Mouse (Mus musculus) forebrain, embryonic 15.5 days (tissue): ENCODE results near the gene 1110008L16Rik. TPM values are rescaled to one million over a fixed set of nuclear protein-coding genes. Genes with fewer than 3 reads are reported as not detected.
"Not testable (repeated sequence)": the region's sequence is repeated elsewhere in the genome, so short reads cannot be mapped to it uniquely, and the experiment has no call there.

ENCODE experiments used
- ATAC-seq: fragments of 200-750 bp; cut with Nextera tagmentation; replicated peaks from 2 replicates; pipeline ENCODE4 v1.8.0; 2017; ENCODE audit warnings: mild to moderate bottlenecking, moderate TSS enrichment, moderate library complexity
- H3K27ac ChIP-seq: fragments of 300-500 bp; sonication (generic); replicated peaks from 2 replicates; pipeline ENCODE4 v1.5.1; 2015; ENCODE audit warnings: mild to moderate bottlenecking, inconsistent platforms
- H3K27me3 ChIP-seq: fragments of 300-500 bp; sonication (generic); 2 replicates; pipeline ENCODE4 v1.6.1; 2015; ENCODE audit warnings: inconsistent platforms
- H3K36me3 ChIP-seq: fragments of 300-500 bp; sonication (generic); 2 replicates; pipeline ENCODE4 v1.6.1; 2015; ENCODE audit warnings: mild to moderate bottlenecking, inconsistent platforms
- H3K4me1 ChIP-seq: fragments of 300-500 bp; sonication (generic); 2 replicates; pipeline ENCODE4 v1.6.1; 2015; ENCODE audit warnings: inconsistent platforms
- H3K4me2 ChIP-seq: fragments of 300-500 bp; sonication (generic); replicated peaks from 2 replicates; pipeline ENCODE4 v1.6.1; 2015; ENCODE audit warnings: mild to moderate bottlenecking, inconsistent platforms
- H3K4me3 ChIP-seq: fragments of 300-500 bp; sonication (generic); 2 replicates; pipeline ENCODE4 v1.5.1; 2015; ENCODE audit warnings: mild to moderate bottlenecking, inconsistent platforms
- H3K9ac ChIP-seq: fragments of 300-500 bp; sonication (generic); replicated peaks from 2 replicates; pipeline ENCODE4 v1.6.1; 2015; ENCODE audit warnings: mild to moderate bottlenecking, inconsistent platforms
- H3K9me3 ChIP-seq: fragments of 300-500 bp; sonication (generic); 2 replicates; pipeline ENCODE4 v1.6.1; 2016; ENCODE audit warnings: inconsistent platforms
- WGBS: fragments of 180-500 bp; shearing (Covaris S2); methylation state at CpG from one replicate; pipeline ENCODE4 v1.1.7; 2015; ENCODE audit warnings: mixed read lengths; 5-methylcytosine and 5-hydroxymethylcytosine counted together
- polyA plus RNA-seq: library from polyadenylated mRNA; unstranded; fragments of >200 nt; fragmentation: Nextera tagmentation; extraction: Ambion mirVana; gene quantifications from 2 replicates; pipeline ENCODE4 v1.2.1, GENCODE M21; 2015

The 1110008L16Rik gene
- 10.7 and 12.2 TPM in 2 replicates for polyA plus RNA-seq

- Histone ChIP-seq H3K9ac (no peak within 1 kb of the TSS), H3K27me3 (no peaks in the 10 kb centered on the region), H3K4me3 (no peak within 1 kb of the TSS), H3K4me1 (peaks cover 37% of the 10 kb centered on the region), H3K27ac (no peak within 1 kb of the TSS), H3K4me2 (no peak within 1 kb of the TSS), H3K36me3 (peaks cover 29% of the 10 kb centered on the region), H3K9me3 (no peaks in the 10 kb centered on the region)
- 93% methylated on average over 5 of the region's 5 CpGs for WGBS
- no peak for ATAC-seq
Measured at GRCm38 (mm10) chr12:55299336-55299735, at the start of gene 1110008L16Rik. Gene 1110008L16Rik (plus strand): TSS chr12:55299577.

DNA sequence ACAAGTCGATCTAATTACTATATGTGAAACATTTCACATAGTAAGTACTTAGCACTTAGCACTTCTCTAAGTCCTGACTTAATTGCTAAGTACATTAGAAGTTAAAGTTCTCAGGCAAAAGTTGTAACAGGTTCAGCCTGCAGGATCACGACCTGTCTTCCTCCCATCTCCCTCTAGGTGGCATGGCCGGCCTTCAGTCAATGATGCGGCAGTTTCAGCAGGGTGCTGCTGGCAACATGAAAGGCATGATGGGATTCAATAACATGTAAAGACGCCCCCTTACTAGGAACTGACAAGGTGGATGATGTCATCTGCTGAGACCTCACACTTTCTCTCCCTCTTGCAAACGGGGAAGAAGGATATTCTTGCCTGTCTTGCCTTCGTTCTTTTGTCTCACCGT lies 37.4 kb upstream of the 1110008L16Rik start:
- H3K36me3 ChIP-seq: peaks cover 15% of the 10 kb centered on the region
- H3K4me1 ChIP-seq, H3K9me3 ChIP-seq, H3K9ac ChIP-seq, H3K27ac ChIP-seq, H3K27me3 ChIP-seq, ATAC-seq, H3K4me3 ChIP-seq, H3K4me2 ChIP-seq: not testable (repeated sequence)
- no CpG with 5 or more reads among the region's 8 CpGs for WGBS

DNA sequence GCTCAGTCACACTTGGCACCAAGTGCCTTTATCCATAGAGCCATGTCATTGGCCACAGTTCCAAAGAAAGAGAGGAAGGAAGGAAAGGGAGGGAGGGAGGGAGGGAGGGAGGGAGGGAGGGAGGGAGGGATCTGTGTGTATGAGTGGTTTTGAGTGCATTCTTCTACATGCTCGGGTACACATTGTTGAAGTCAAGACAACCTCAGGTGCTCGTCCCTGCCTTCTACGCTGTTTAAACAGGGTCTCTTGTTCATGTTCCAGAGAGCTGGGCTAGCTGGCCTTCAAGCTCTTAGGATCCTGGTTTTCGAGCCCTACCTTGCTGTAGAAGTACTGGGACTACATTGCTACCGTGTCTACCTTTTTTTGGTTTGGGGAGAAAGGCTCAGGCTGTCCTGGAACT lies 36.0 kb upstream of the 1110008L16Rik start:
- WGBS: no CpG with 5 or more reads among the region's 5 CpGs
- H3K4me1 ChIP-seq, H3K4me2 ChIP-seq, H3K9me3 ChIP-seq, H3K27me3 ChIP-seq, H3K4me3 ChIP-seq, H3K27ac ChIP-seq, H3K9ac ChIP-seq, ATAC-seq: not testable (repeated sequence)
- H3K36me3 ChIP-seq: peaks cover 11% of the 10 kb centered on the region

- ATAC-seq: no peak
- no peak overlapping the region for H3K4me2 ChIP-seq
- H3K9ac ChIP-seq: no peak overlapping the region
- no peaks in the 10 kb centered on the region for H3K36me3 ChIP-seq
- no peaks in the 10 kb centered on the region for H3K4me1 ChIP-seq
- H3K27me3 ChIP-seq: no peaks in the 10 kb centered on the region
- no peaks in the 10 kb centered on the region for H3K9me3 ChIP-seq
- 83% methylated on average over 3 of the region's 3 CpGs for WGBS
- no peak overlapping the region for H3K27ac ChIP-seq
- no peak overlapping the region for H3K4me3 ChIP-seq
Measured at GRCm38 (mm10) chr12:55272243-55272642, 27.1 kb upstream of the 1110008L16Rik start.

GRCm38 (mm10) chr12:55277583-55277982 lies 21.8 kb upstream of the 1110008L16Rik start:
- ATAC-seq: not testable (repeated sequence)

GRCm38 (mm10) chr12:55298112-55298511 lies 1.3 kb upstream of the 1110008L16Rik start:
- peaks cover 39% of the 10 kb centered on the region for H3K36me3 ChIP-seq
- H3K4me3 ChIP-seq: no peak overlapping the region
- no peaks in the 10 kb centered on the region for H3K9me3 ChIP-seq
- H3K27ac ChIP-seq: no peak overlapping the region
- H3K4me1 ChIP-seq: peaks cover 27% of the 10 kb centered on the region
- WGBS: 94% methylated on average over 9 of the region's 9 CpGs
- H3K27me3 ChIP-seq: no peaks in the 10 kb centered on the region
- no peak overlapping the region for H3K9ac ChIP-seq
- H3K4me2 ChIP-seq: no peak overlapping the region
- ATAC-seq: no peak

More at GRCm38 (mm10) chr12:55277583-55277982, 21.8 kb upstream of the 1110008L16Rik start:
- H3K4me3 ChIP-seq, H3K4me2 ChIP-seq, H3K36me3 ChIP-seq, H3K27ac ChIP-seq, H3K27me3 ChIP-seq, H3K9me3 ChIP-seq, H3K9ac ChIP-seq, H3K4me1 ChIP-seq: not testable (repeated sequence)
- WGBS: 91% methylated on average over 3 of the region's 6 CpGs

- Histone ChIP-seq H3K9ac (peak overlapping the region; percentile 64; the same call in 1 of the 2 replicates), H3K9me3 (no peaks in the 10 kb centered on the region), H3K4me3 (peak overlapping the region; percentile 69), H3K36me3 (peaks cover 18% of the 10 kb centered on the region), H3K27me3 (no peaks in the 10 kb centered on the region), H3K27ac (no peak overlapping the region), H3K4me2 (peak overlapping the region; percentile 74), H3K4me1 (peaks cover 37% of the 10 kb centered on the region)
- 91% methylated on average over 3 of the region's 3 CpGs for WGBS
- ATAC-seq: no peak
Measured at GRCm38 (mm10) chr12:55300820-55301351, 1.5 kb downstream of the 1110008L16Rik start.

GRCm38 (mm10) chr12:55301472-55302300 lies 2.3 kb downstream of the 1110008L16Rik start:
- 45% methylated on average over 11 of the region's 11 CpGs for WGBS
- H3K36me3 ChIP-seq: peaks cover 18% of the 10 kb centered on the region
- H3K27ac ChIP-seq: peak overlapping the region; percentile 89
- no peaks in the 10 kb centered on the region for H3K9me3 ChIP-seq
- H3K4me3 ChIP-seq: peak overlapping the region; percentile 69
- peak overlapping the region; percentile 74 for H3K4me2 ChIP-seq
- H3K9ac ChIP-seq: peak overlapping the region; percentile 64
- H3K4me1 ChIP-seq: peaks cover 37% of the 10 kb centered on the region
- ATAC-seq: no peak
- H3K27me3 ChIP-seq: no peaks in the 10 kb centered on the region

DNA sequence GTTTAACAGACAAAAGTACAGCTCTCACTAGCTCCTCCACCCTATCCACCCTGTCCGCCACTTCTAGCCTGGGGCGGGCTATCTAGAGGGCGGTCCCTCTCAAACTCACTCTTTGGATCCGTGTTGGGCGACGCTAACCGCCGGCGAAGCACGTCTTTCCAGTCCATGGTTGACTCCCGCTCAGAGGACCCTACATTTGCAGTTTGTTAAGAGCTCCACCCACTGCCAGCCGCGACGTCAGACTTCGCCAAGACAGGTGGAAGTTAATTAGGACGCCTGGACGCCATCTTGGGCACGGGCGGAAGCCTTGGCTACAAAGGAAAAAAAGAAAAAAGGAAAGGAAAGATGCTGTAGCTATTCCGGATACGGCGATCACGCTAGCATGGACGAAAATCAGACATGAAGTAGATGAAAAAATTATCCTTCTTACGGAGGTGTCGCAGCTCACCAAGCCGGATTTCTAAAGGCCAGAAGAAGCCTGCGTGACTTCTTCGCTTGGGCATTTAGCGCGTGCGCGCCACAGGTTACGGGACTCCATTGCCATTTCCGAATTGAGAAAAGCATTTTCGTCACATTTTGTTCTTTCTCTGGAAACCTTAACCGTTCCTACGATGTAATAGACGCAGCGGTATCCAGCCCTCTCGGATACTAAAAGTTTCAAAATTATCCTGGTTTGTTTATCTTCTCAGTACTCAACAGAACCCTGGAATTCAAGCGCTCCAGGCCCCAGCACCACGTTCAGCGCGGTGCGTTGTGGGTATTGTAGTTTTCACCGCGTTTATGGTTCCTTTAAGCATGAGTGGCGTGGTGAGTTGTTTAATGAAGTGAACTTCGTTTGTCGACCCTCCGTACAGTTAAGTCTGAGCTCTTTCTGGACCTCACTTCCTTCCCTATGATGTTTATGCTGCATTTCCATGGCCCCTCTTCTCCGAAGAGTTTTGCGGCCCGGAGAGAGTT lies 3.4 kb downstream of the 1110008L16Rik start, which contains the start of gene Ppp2r3c:
Ppp2r3c (minus strand) TSS at position 514 of the 957 bp plus-strand sequence.
- Histone ChIP-seq H3K4me2 (peak within 1 kb of the TSS; percentile 74), H3K27me3 (no peaks in the 10 kb centered on the region), H3K4me1 (peaks cover 37% of the 10 kb centered on the region), H3K4me3 (peak within 1 kb of the TSS; percentile 69), H3K36me3 (peaks cover 9% of the 10 kb centered on the region), H3K27ac (peak within 1 kb of the TSS; percentile 89), H3K9ac (peak within 1 kb of the TSS; percentile 64), H3K9me3 (no peaks in the 10 kb centered on the region)
- ATAC-seq: peak; percentile 94
- WGBS: under 1% methylated on average over 55 of the region's 55 CpGs

DNA sequence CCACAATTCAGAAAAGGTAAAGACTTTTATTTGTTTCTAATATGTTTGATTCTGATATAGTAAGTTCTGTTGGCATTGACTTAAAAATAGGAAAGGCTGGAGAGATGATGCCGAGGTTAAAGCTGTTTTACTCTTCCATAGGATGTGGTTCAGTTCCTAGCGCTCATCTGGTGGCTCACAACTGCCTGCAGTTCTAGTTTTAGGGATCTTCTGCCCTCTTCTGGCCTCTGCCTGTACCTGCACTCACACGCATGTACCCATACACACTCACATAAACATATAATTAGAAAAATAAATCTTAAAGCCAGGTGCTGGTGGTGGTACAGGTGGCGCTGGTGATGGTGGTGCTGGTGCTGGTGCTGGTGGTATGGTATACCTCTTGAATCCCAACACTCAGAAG lies 7.0 kb downstream of the 1110008L16Rik start:
- Histone ChIP-seq H3K4me2 (no peak overlapping the region), H3K27me3 (no peaks in the 10 kb centered on the region), H3K36me3 (0 out of 2 replicates have a peak, but pooled peaks cover 2% of the 10 kb centered on the region), H3K4me3 (no peak overlapping the region), H3K27ac (no peak overlapping the region), H3K9ac (no peak overlapping the region), H3K4me1 (peaks cover 17% of the 10 kb centered on the region), H3K9me3 (no peaks in the 10 kb centered on the region)
- ATAC-seq: no peak
- 95% methylated on average over 4 of the region's 4 CpGs for WGBS

GRCm38 (mm10) chr12:55307566-55307965 lies 8.2 kb downstream of the 1110008L16Rik start:
- 0 out of 2 replicates have a peak, but pooled peaks cover 2% of the 10 kb centered on the region for H3K36me3 ChIP-seq
- peak overlapping the region; percentile 44; the same call in 1 of the 2 replicates for H3K27ac ChIP-seq
- H3K4me3 ChIP-seq: peak overlapping the region; percentile 5; the same call in 1 of the 2 replicates
- H3K4me2 ChIP-seq: peak overlapping the region; percentile 23
- no peaks in the 10 kb centered on the region for H3K27me3 ChIP-seq
- H3K4me1 ChIP-seq: peaks cover 10% of the 10 kb centered on the region
- no peak overlapping the region for H3K9ac ChIP-seq
- 46% methylated on average over 6 of the region's 6 CpGs for WGBS
- no peak for ATAC-seq
- no peaks in the 10 kb centered on the region for H3K9me3 ChIP-seq
